Mouse (Mus musculus) lung, postnatal 0 days (tissue): Measurements from ENCODE around the gene Olfr576. TPM values are rescaled to one million over a fixed set of nuclear protein-coding genes. Genes with fewer than 3 reads are reported as not detected.

Source experiments
- ATAC-seq: fragments of 200-750 bp; cut with Nextera tagmentation; 2 replicates; pipeline ENCODE4 v1.8.0; 2017; ENCODE audit warnings: moderate library complexity
- DNase-seq: peaks from one replicate; pipeline ENCODE4 v3.0.0-alpha.2; 2016; ENCODE audit warnings: low spot score
- H3K27ac ChIP-seq: fragments of 300-500 bp; sonication (generic); 2 replicates; pipeline ENCODE4 v1.5.1; 2014; ENCODE audit warnings: antibody characterized with exemption, mild to moderate bottlenecking, low read length, mixed read lengths
- H3K27me3 ChIP-seq: fragments of 300-500 bp; sonication (generic); replicated peaks from 2 replicates; pipeline ENCODE4 v1.6.1; 2014; ENCODE audit warnings: low read length, mixed read lengths; ENCODE audit not compliant: insufficient read depth
- H3K36me3 ChIP-seq: fragments of 300-500 bp; sonication (generic); 2 replicates; pipeline ENCODE4 v1.6.1; 2014; ENCODE audit warnings: low read length, mixed read lengths; ENCODE audit not compliant: insufficient read depth
- H3K4me1 ChIP-seq: fragments of 300-500 bp; sonication (generic); 2 replicates; pipeline ENCODE4 v1.6.1; 2014; ENCODE audit warnings: antibody characterized with exemption, low read depth, low read length, mixed read lengths; ENCODE audit not compliant: insufficient read depth
- H3K4me2 ChIP-seq: fragments of 300-500 bp; sonication (generic); replicated peaks from 2 replicates; pipeline ENCODE4 v1.6.1; 2014; ENCODE audit warnings: low read depth, mild to moderate bottlenecking, low read length, moderate library complexity, mixed read lengths
- H3K4me3 ChIP-seq: fragments of 300-500 bp; sonication (generic); 2 replicates; pipeline ENCODE4 v1.5.1; 2014; ENCODE audit warnings: low read depth, low read length
- H3K9ac ChIP-seq: fragments of 300-500 bp; sonication (generic); replicated peaks from 2 replicates; pipeline ENCODE4 v1.6.1; 2014; ENCODE audit warnings: low read depth, mild to moderate bottlenecking
- H3K9me3 ChIP-seq: fragments of 300-500 bp; sonication (generic); 2 replicates; pipeline ENCODE4 v1.6.1; 2016; ENCODE audit warnings: low read length, mixed read lengths
- CTCF ChIP-seq: IDR thresholded peaks from 2 replicates; pipeline ENCODE4 v1.5.1; 2016; ENCODE audit warnings: antibody characterized with exemption, mild to moderate bottlenecking
- EP300 ChIP-seq: IDR thresholded peaks from 2 replicates; pipeline ENCODE4 v1.6.1; 2016; ENCODE audit warnings: antibody characterized with exemption, mild to moderate bottlenecking, control low read depth
- WGBS: fragments of 180-500 bp; shearing (Covaris S2); extraction: QIAGEN DNeasy Blood & Tissue Kit; methylation state at CpG from one replicate; pipeline ENCODE4 v1.1.7; 2014; 5-methylcytosine and 5-hydroxymethylcytosine counted together
- polyA plus RNA-seq: library from polyadenylated mRNA; unstranded; fragments of >200 nt; fragmentation: Nextera tagmentation; extraction: Ambion mirVana; gene quantifications from 2 replicates; pipeline ENCODE4 v1.2.1, GENCODE M21; 2015

Olfr576 gene
- polyA plus RNA-seq, 1 experiment from 2014 or later = not detected

DNA sequence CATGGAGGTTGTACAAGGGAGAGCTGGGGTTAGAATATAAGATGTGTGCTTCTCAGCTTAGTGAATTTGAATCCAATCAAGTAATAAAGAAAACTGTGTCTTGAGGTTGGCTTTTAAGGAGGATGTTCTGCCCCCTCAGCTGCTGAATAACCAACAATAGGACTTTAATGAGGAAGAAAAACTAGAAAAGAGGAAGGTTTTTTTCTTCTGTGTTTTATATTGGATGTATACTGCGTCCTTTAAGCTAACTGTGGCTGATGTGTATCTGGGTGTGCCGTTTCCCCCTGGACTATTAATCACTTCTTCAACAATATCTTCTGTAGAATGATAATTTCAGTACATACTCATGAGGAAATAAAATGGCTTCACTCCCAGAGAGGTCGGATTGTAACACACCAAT, 35.4 kb upstream of the Olfr576 start:
- H3K9ac ChIP-seq = no peak overlapping the region
- TF ChIP-seq EP300 = no peak
- no peak for TF ChIP-seq CTCF
- WGBS = 51% methylated on average over 3 of the region's 3 CpGs
- no peaks in the 10 kb centered on the region for H3K36me3 ChIP-seq
- DNase-seq (no peak), ATAC-seq (no peak)
- H3K4me1 ChIP-seq = no peaks in the 10 kb centered on the region
- H3K27ac ChIP-seq = no peak overlapping the region
- H3K27me3 ChIP-seq = no peaks in the 10 kb centered on the region
- H3K9me3 ChIP-seq = no peaks in the 10 kb centered on the region
- H3K4me2 ChIP-seq = no peak overlapping the region
- no peak overlapping the region for H3K4me3 ChIP-seq

- Histone ChIP-seq H3K4me3 (no peak within 1 kb of the TSS), H3K9ac (no peak within 1 kb of the TSS), H3K9me3 (no peaks in the 10 kb centered on the region), H3K36me3 (no peaks in the 10 kb centered on the region), H3K27ac (no peak within 1 kb of the TSS), H3K27me3 (no peaks in the 10 kb centered on the region), H3K4me2 (no peak within 1 kb of the TSS), H3K4me1 (no peaks in the 10 kb centered on the region)
- 78% methylated on average over 2 of the region's 2 CpGs for WGBS
- no peak for DNase-seq
- TF ChIP-seq EP300 = no peak
- no peak for TF ChIP-seq CTCF
- ATAC-seq = no peak
Observed at GRCm38 (mm10) chr7:102942475-102942874, 20.0 kb upstream of the Olfr576 start, which contains the start of gene Olfr573-ps1. TSS of gene Olfr573-ps1 (minus strand) at chr7:102942575.

GRCm38 (mm10) chr7:102943417-102943816, 19.0 kb upstream of the Olfr576 start:
- no peak for ATAC-seq
- WGBS = 83% methylated on average over 1 of the region's 1 CpGs
- no peaks in the 10 kb centered on the region for H3K9me3 ChIP-seq
- H3K27me3 ChIP-seq = no peaks in the 10 kb centered on the region
- H3K4me3 ChIP-seq = no peak overlapping the region
- H3K27ac ChIP-seq = no peak overlapping the region
- H3K36me3 ChIP-seq = no peaks in the 10 kb centered on the region
- TF ChIP-seq CTCF (no peak), EP300 (no peak)
- H3K4me2 ChIP-seq = no peak overlapping the region
- no peak overlapping the region for H3K9ac ChIP-seq
- no peaks in the 10 kb centered on the region for H3K4me1 ChIP-seq
- no peak for DNase-seq

- Histone ChIP-seq H3K27me3 (no peaks in the 10 kb centered on the region), H3K4me3 (no peak within 1 kb of the TSS), H3K4me1 (no peaks in the 10 kb centered on the region), H3K27ac (no peak within 1 kb of the TSS), H3K4me2 (no peak within 1 kb of the TSS), H3K36me3 (no peaks in the 10 kb centered on the region), H3K9me3 (no peaks in the 10 kb centered on the region), H3K9ac (no peak within 1 kb of the TSS)
- WGBS = 90% methylated on average over 1 of the region's 1 CpGs
- no peak for TF ChIP-seq CTCF
- TF ChIP-seq EP300 = no peak
- DNase-seq (no peak), ATAC-seq (no peak)
Observed at GRCm38 (mm10) chr7:102948167-102948566, 14.3 kb upstream of the Olfr576 start, which contains the start of gene Olfr574. TSS of gene Olfr574 (plus strand) at chr7:102948467.

DNA sequence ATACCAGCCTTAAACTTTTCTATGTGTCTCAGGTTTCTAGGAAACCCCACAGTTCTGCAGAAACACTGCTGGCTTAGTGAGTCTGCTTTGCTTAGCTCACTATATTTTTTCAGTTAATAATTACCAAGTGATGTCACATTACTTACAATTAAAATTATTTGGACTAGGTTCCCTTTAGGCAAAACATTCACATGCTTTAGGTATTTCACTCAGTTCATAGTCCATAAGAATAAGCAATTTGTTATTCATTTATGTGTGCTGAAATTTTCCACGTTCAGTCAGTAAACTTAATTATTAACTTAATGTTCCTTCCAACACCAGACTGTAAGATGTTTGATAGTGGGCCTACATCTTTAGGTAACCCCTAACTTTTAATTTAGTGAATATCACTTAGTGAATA, 11.7 kb upstream of the Olfr576 start:
- no peaks in the 10 kb centered on the region for H3K9me3 ChIP-seq
- H3K27me3 ChIP-seq = no peaks in the 10 kb centered on the region
- H3K27ac ChIP-seq = no peak overlapping the region
- WGBS = 35% methylated on average over 1 of the region's 1 CpGs
- H3K36me3 ChIP-seq = no peaks in the 10 kb centered on the region
- H3K4me1 ChIP-seq = no peaks in the 10 kb centered on the region
- TF ChIP-seq CTCF (no peak), EP300 (no peak)
- DNase-seq (no peak), ATAC-seq (no peak)
- no peak overlapping the region for H3K4me3 ChIP-seq
- H3K9ac ChIP-seq = no peak overlapping the region
- H3K4me2 ChIP-seq = no peak overlapping the region

DNA sequence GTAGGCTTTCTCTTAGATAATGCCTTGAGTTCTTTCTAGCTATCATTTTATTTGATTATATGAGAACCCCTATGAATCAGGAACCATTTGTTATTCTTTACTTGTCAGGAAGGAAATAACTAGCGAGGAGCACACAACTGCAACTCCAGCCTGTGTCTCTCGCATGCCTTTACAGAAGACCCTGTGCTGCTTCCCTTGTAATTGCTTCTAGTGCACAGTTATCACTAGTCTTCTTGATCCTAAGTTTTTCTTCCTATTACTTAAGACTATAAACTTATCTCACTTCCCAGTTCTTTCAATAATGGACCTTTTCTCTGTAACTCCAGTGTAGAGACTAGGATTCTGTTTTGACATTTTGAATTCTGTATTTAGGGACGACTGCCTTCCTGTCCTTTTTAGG, 4.3 kb upstream of the Olfr576 start:
- DNase-seq = no peak
- Histone ChIP-seq H3K4me2 (no peak overlapping the region), H3K4me3 (no peak overlapping the region), H3K36me3 (no peaks in the 10 kb centered on the region), H3K4me1 (no peaks in the 10 kb centered on the region), H3K27me3 (no peaks in the 10 kb centered on the region), H3K9ac (no peak overlapping the region), H3K9me3 (no peaks in the 10 kb centered on the region), H3K27ac (no peak overlapping the region)
- TF ChIP-seq CTCF = no peak
- no peak for TF ChIP-seq EP300
- 47% methylated on average over 3 of the region's 3 CpGs for WGBS
- ATAC-seq = no peak

DNA sequence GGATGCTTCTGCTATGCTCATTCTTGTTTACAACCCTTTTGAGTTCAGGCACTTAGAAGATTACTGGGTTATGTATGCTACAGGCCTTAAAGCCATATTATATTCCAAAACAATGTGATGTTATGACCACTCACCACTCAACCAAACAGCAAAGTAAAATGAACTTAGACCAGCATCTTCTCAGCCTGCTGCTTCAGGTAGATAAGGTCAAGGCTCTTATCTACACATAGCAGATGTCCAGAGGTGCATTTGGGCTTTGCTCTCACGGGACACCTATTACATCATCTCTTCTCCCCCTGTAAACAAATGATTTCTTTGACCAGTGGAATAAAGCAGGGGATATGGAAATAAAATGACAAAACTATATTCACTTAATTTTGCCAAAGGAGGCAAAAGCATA, 3.9 kb upstream of the Olfr576 start, which contains the start of gene Olfr575:
TSS of gene Olfr575 (minus strand) at position 183 of the 400 bp plus-strand sequence.
- Histone ChIP-seq H3K27ac (no peak within 1 kb of the TSS), H3K4me2 (no peak within 1 kb of the TSS), H3K4me1 (no peaks in the 10 kb centered on the region), H3K36me3 (no peaks in the 10 kb centered on the region), H3K9ac (no peak within 1 kb of the TSS), H3K27me3 (no peaks in the 10 kb centered on the region), H3K4me3 (no peak within 1 kb of the TSS), H3K9me3 (no peaks in the 10 kb centered on the region)
- no peak for TF ChIP-seq CTCF
- TF ChIP-seq EP300 = no peak
- DNase-seq (no peak), ATAC-seq (no peak)
- 14% methylated on average over 1 of the region's 1 CpGs for WGBS
